In the genomic region with DNA sequence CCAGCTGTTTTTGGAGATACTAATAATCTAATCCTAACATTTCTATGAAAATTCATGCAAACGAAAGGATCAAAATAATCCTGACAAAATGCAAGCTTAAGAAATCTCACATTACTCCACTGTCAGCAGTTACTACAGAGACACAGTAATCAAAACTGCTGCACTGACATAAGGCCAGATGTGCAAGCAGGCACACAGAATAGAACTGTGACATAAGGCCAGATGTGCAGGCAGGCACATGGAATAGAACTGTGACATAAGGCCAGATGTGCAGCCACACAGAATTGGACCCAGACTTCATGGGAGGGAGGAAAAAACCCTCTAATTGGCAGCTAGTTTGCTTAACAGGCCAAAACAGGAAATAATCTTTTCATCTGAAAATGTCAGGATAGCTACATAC, we compare ENCODE assay signal across 21 mouse cellular contexts. TPM values are rescaled to one million over a fixed set of nuclear protein-coding genes. Genes with fewer than 3 reads are reported as not detected.
"Had no signal": no experiment of that assay in that cellular context is flagged by ENCODE, and none has a peak within 500 bp of the region (broad histone marks: within the 10 kb centered on the region; RNA-seq: fewer than 3 reads in every experiment).

No protein-coding gene starts in this region.

- ATAC-seq: liver, postnatal 0 days; lung, postnatal 0 days; midbrain, embryonic 15.5 days had no signal

- H3K4me1 ChIP-seq: kidney, embryonic 15.5 days; limb, embryonic 12.5 days; limb, embryonic 15.5 days; midbrain, embryonic 12.5 days; midbrain, embryonic 15.5 days; neural tube, embryonic 12.5 days; neural tube, embryonic 15.5 days had no signal

- H3K4me2 ChIP-seq: kidney, embryonic 15.5 days; limb, embryonic 12.5 days; limb, embryonic 15.5 days; liver, embryonic 11.5 days; lung, embryonic 14.5 days; midbrain, embryonic 12.5 days; midbrain, embryonic 15.5 days; neural tube, embryonic 12.5 days; neural tube, embryonic 15.5 days had no signal

- H3K27ac ChIP-seq: kidney, embryonic 15.5 days; limb, embryonic 12.5 days; limb, embryonic 15.5 days; liver, embryonic 14.5 days; macrophage; midbrain, embryonic 12.5 days; midbrain, embryonic 15.5 days; neural tube, embryonic 12.5 days; neural tube, embryonic 15.5 days; stomach, postnatal 0 days had no signal

- H3K9ac ChIP-seq: kidney, embryonic 15.5 days; limb, embryonic 12.5 days; limb, embryonic 15.5 days; liver, embryonic 14.5 days; liver, postnatal 0 days; lung, embryonic 14.5 days; midbrain, embryonic 12.5 days; midbrain, embryonic 15.5 days; neural tube, embryonic 12.5 days; neural tube, embryonic 15.5 days had no signal

- H3K4me3 ChIP-seq: kidney, embryonic 15.5 days; limb, embryonic 12.5 days; limb, embryonic 15.5 days; midbrain, embryonic 12.5 days; midbrain, embryonic 15.5 days; neural tube, embryonic 12.5 days; neural tube, embryonic 15.5 days had no signal

- DNase-seq: kidney, postnatal 10 days; kidney, postnatal 36 days; left cerebral cortex, postnatal 4 days; liver, postnatal 0 days; lung, embryonic 14.5 days; right cerebral cortex, adult 18-20 months; right cerebral cortex, postnatal 14 days; right cerebral cortex, postnatal 4 days; thymus, postnatal 25 days had no signal

- H3K36me3 ChIP-seq: kidney, embryonic 15.5 days; limb, embryonic 12.5 days; limb, embryonic 15.5 days; midbrain, embryonic 12.5 days; midbrain, embryonic 15.5 days; neural tube, embryonic 12.5 days; neural tube, embryonic 15.5 days had no signal

- H3K27me3 ChIP-seq: kidney, embryonic 15.5 days; limb, embryonic 12.5 days; limb, embryonic 15.5 days; midbrain, embryonic 12.5 days; midbrain, embryonic 15.5 days; neural tube, embryonic 12.5 days; neural tube, embryonic 15.5 days had no signal

- H3K9me3 ChIP-seq: kidney, embryonic 15.5 days; limb, embryonic 12.5 days; limb, embryonic 15.5 days; midbrain, embryonic 12.5 days; midbrain, embryonic 15.5 days; neural tube, embryonic 12.5 days; neural tube, embryonic 15.5 days had no signal

RNA-seq across cellular contexts. Expression of gene Tac1, which starts 16.5 kb away (rescaled TPM):
- polyA plus RNA-seq: liver, embryonic 14.5 days; liver, postnatal 0 days; macrophage had no signal
